Mouse (Mus musculus): ENCODE measurements around the gene Stk24.

Stk24 gene

GRCm38 (mm10) chr14:121351737-121352136, 28.1 kb downstream of the Stk24 start:
- no peak for DNase-seq (ENCODE audit: low read depth in 1 of 2, low spot score in 2 of 2)

- no peak for DNase-seq (ENCODE audit: low read depth in 1 of 2, low spot score in 2 of 2)
Observed at GRCm38 (mm10) chr14:121350011-121350410, 29.8 kb downstream of the Stk24 start.

- no peak for DNase-seq (ENCODE audit: low read depth in 1 of 2, low spot score in 2 of 2)
Observed at GRCm38 (mm10) chr14:121349291-121349690, 30.5 kb downstream of the Stk24 start.

- DNase-seq (ENCODE audit: low read depth in 1 of 2, low spot score in 2 of 2) = no peak
Observed at GRCm38 (mm10) chr14:121348256-121348655, 31.6 kb downstream of the Stk24 start.

GRCm38 (mm10) chr14:121347134-121347533, 32.7 kb downstream of the Stk24 start:
- no peak for DNase-seq (ENCODE audit: low read depth in 1 of 2, low spot score in 2 of 2)

GRCm38 (mm10) chr14:121346654-121347053, 33.2 kb downstream of the Stk24 start:
- no peak for DNase-seq (ENCODE audit: low read depth in 1 of 2, low spot score in 2 of 2)

- no peak for DNase-seq (ENCODE audit: low read depth in 1 of 2, low spot score in 2 of 2)
Observed at GRCm38 (mm10) chr14:121346053-121346452, 33.8 kb downstream of the Stk24 start.

- no peak for DNase-seq (ENCODE audit: low read depth in 1 of 2, low spot score in 2 of 2)
Observed at GRCm38 (mm10) chr14:121344928-121345327, 34.9 kb downstream of the Stk24 start.

GRCm38 (mm10) chr14:121342885-121343284, 36.9 kb downstream of the Stk24 start:
- no peak for DNase-seq (ENCODE audit: low read depth in 1 of 2, low spot score in 2 of 2)

GRCm38 (mm10) chr14:121339951-121340401, 39.8 kb downstream of the Stk24 start:
- DNase-seq (ENCODE audit: low read depth in 1 of 2, low spot score in 2 of 2) = no peak

GRCm38 (mm10) chr14:121338819-121339573, 40.8 kb downstream of the Stk24 start:
- no peak for DNase-seq (ENCODE audit: low read depth in 1 of 2, low spot score in 2 of 2)

- DNase-seq (ENCODE audit: low read depth in 1 of 2, low spot score in 2 of 2) = no peak
Observed at GRCm38 (mm10) chr14:121330090-121330408, 49.8 kb downstream of the Stk24 start.

- DNase-seq (ENCODE audit: low read depth in 1 of 2, low spot score in 2 of 2) = no peak
Observed at GRCm38 (mm10) chr14:121329401-121330089, 50.3 kb downstream of the Stk24 start.

- no peak for DNase-seq (ENCODE audit: low read depth in 1 of 2, low spot score in 2 of 2)
Observed at GRCm38 (mm10) chr14:121328878-121329277, 50.9 kb downstream of the Stk24 start.

GRCm38 (mm10) chr14:121326432-121326831, 53.4 kb downstream of the Stk24 start:
- DNase-seq (ENCODE audit: low read depth in 1 of 2, low spot score in 2 of 2) = no peak

GRCm38 (mm10) chr14:121324521-121325330, 55.1 kb downstream of the Stk24 start:
- DNase-seq (ENCODE audit: low read depth in 1 of 2, low spot score in 2 of 2) = no peak

GRCm38 (mm10) chr14:121322641-121323040, 57.2 kb downstream of the Stk24 start:
- DNase-seq (ENCODE audit: low read depth in 1 of 2, low spot score in 2 of 2) = no peak

- no peak for DNase-seq (ENCODE audit: low read depth in 1 of 2, low spot score in 2 of 2)
Observed at GRCm38 (mm10) chr14:121322150-121322549, 57.7 kb downstream of the Stk24 start.

- no peak for DNase-seq (ENCODE audit: low read depth in 1 of 2, low spot score in 2 of 2)
Observed at GRCm38 (mm10) chr14:121318382-121318781, 61.4 kb downstream of the Stk24 start.

GRCm38 (mm10) chr14:121317312-121317671, 62.5 kb downstream of the Stk24 start:
- DNase-seq (ENCODE audit: low read depth in 1 of 2, low spot score in 2 of 2) = no peak

- no peak for DNase-seq (ENCODE audit: low read depth in 1 of 2, low spot score in 2 of 2)
Observed at GRCm38 (mm10) chr14:121316631-121317311, 63.0 kb downstream of the Stk24 start.

All from monocyte, adult 2 months (primary cell).